Mouse (Mus musculus) neural tube, embryonic 14.5 days (tissue): Measurements from ENCODE around the gene Tbx19. TPM values are rescaled to one million over a fixed set of nuclear protein-coding genes. Genes with fewer than 3 reads are reported as not detected.

Experiments
- ATAC-seq: fragments of 200-750 bp; cut with Nextera tagmentation; 2 replicates; pipeline ENCODE4 v1.8.0; 2017; ENCODE audit warnings: low read depth, mild to moderate bottlenecking, moderate TSS enrichment, moderate library complexity
- H3K27ac ChIP-seq: fragments of 300-500 bp; sonication (generic); 2 replicates; pipeline ENCODE4 v1.5.1; 2014; ENCODE audit warnings: low read depth, mild to moderate bottlenecking, control low read depth, low read length, moderate library complexity, mixed read lengths
- H3K27me3 ChIP-seq: fragments of 300-500 bp; sonication (generic); 2 replicates; pipeline ENCODE4 v1.6.1; 2014; ENCODE audit warnings: low read length; ENCODE audit not compliant: control insufficient read depth, insufficient read depth
- H3K36me3 ChIP-seq: fragments of 300-500 bp; sonication (generic); 2 replicates; pipeline ENCODE4 v1.6.1; 2014; ENCODE audit warnings: low read length, mixed read lengths; ENCODE audit not compliant: control insufficient read depth, insufficient read depth
- H3K4me1 ChIP-seq: fragments of 300-500 bp; sonication (generic); 2 replicates; pipeline ENCODE4 v1.6.1; 2014; ENCODE audit warnings: low read length; ENCODE audit not compliant: control insufficient read depth, insufficient read depth
- H3K4me2 ChIP-seq: fragments of 300-500 bp; sonication (generic); 2 replicates; pipeline ENCODE4 v1.6.1; 2014; ENCODE audit warnings: mild to moderate bottlenecking, low read depth, low read length, control low read depth
- H3K4me3 ChIP-seq: fragments of 300-500 bp; sonication (generic); 2 replicates; pipeline ENCODE4 v1.5.1; 2014; ENCODE audit warnings: low read depth, low read length, control low read depth, mixed read lengths
- H3K9ac ChIP-seq: fragments of 300-500 bp; sonication (generic); replicated peaks from 2 replicates; pipeline ENCODE4 v1.6.1; 2014; ENCODE audit warnings: low read depth, mild to moderate bottlenecking, control low read depth, low read length, mixed read lengths
- H3K9me3 ChIP-seq: fragments of 300-500 bp; sonication (generic); 2 replicates; pipeline ENCODE4 v1.6.1; 2016; ENCODE audit warnings: low read length; ENCODE audit not compliant: control insufficient read depth
- WGBS: fragments of 180-500 bp; shearing (Covaris S2); extraction: QIAGEN DNeasy Blood & Tissue Kit; methylation state at CpG from one replicate; pipeline ENCODE4 v1.1.7; 2014; 5-methylcytosine and 5-hydroxymethylcytosine counted together
- polyA plus RNA-seq: library from polyadenylated mRNA; unstranded; fragments of >200 nt; fragmentation: Nextera tagmentation; extraction: Ambion mirVana; gene quantifications from 2 replicates; pipeline ENCODE4 v1.2.1, GENCODE M21; 2014

The Tbx19 gene
- polyA plus RNA-seq, 1 experiment from 2014 or later = not detected

DNA sequence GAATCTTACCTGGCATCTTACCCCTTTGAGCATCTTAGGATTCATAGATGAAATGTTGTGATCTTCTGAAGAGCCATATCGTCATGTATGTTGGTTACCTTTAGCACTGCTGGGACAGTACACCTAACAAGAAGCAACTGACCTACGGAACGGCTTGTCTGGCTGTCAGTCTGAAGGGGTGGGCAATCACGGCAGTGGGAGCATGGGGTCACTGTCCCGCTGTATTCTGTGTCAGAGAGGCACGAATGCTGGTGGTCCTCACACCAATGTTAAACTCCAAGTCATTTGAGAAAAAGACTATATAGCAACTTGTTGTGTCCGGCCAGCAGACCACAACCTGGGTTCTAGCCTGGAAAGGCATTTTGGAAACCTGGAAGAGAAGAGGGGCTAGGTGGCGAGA, 10.7 kb upstream of the Tbx19 start:
- H3K27me3 ChIP-seq = no peaks in the 10 kb centered on the region
- H3K9me3 ChIP-seq = no peaks in the 10 kb centered on the region

GRCm38 (mm10) chr1:165170157-165170556, 9.6 kb upstream of the Tbx19 start:
- H3K4me2 ChIP-seq = no peak overlapping the region
- H3K4me1 ChIP-seq = no peaks in the 10 kb centered on the region
- no peak overlapping the region for H3K27ac ChIP-seq
- H3K36me3 ChIP-seq = no peaks in the 10 kb centered on the region
- no peak for ATAC-seq
- H3K9ac ChIP-seq = no peak overlapping the region
- WGBS = 63% methylated on average over 5 of the region's 5 CpGs
- H3K9me3 ChIP-seq = no peaks in the 10 kb centered on the region
- H3K4me3 ChIP-seq = no peak overlapping the region
- H3K27me3 ChIP-seq = no peaks in the 10 kb centered on the region

More for the DNA sequence above, 10.7 kb upstream of the Tbx19 start:
- no peak for ATAC-seq
- H3K27ac ChIP-seq = no peak overlapping the region
- no peaks in the 10 kb centered on the region for H3K36me3 ChIP-seq
- no peak overlapping the region for H3K4me3 ChIP-seq
- H3K4me1 ChIP-seq = no peaks in the 10 kb centered on the region
- H3K9ac ChIP-seq = no peak overlapping the region
- H3K4me2 ChIP-seq = no peak overlapping the region
- WGBS = 89% methylated on average over 7 of the region's 8 CpGs

GRCm38 (mm10) chr1:165169462-165169861, 8.9 kb upstream of the Tbx19 start:
- no peak overlapping the region for H3K27ac ChIP-seq
- no peak overlapping the region for H3K9ac ChIP-seq
- no peaks in the 10 kb centered on the region for H3K9me3 ChIP-seq
- H3K4me1 ChIP-seq = no peaks in the 10 kb centered on the region
- no peak for ATAC-seq
- no peak overlapping the region for H3K4me2 ChIP-seq
- no peaks in the 10 kb centered on the region for H3K27me3 ChIP-seq
- WGBS = 69% methylated on average over 3 of the region's 3 CpGs
- no peaks in the 10 kb centered on the region for H3K36me3 ChIP-seq
- no peak overlapping the region for H3K4me3 ChIP-seq

- H3K9me3 ChIP-seq = no peaks in the 10 kb centered on the region
- H3K9ac ChIP-seq = no peak overlapping the region
- no peak overlapping the region for H3K4me2 ChIP-seq
- no peaks in the 10 kb centered on the region for H3K4me1 ChIP-seq
- ATAC-seq = no peak
- no peak overlapping the region for H3K4me3 ChIP-seq
- H3K27ac ChIP-seq = no peak overlapping the region
- no peaks in the 10 kb centered on the region for H3K36me3 ChIP-seq
- no peaks in the 10 kb centered on the region for H3K27me3 ChIP-seq
- WGBS = 90% methylated on average over 6 of the region's 6 CpGs
These were observed 4.3 kb upstream of the Tbx19 start for GRCm38 (mm10) chr1:165164920-165165319.

GRCm38 (mm10) chr1:165158841-165159240, 1.7 kb downstream of the Tbx19 start:
- H3K9me3 ChIP-seq = no peaks in the 10 kb centered on the region
- no peaks in the 10 kb centered on the region for H3K27me3 ChIP-seq
- H3K36me3 ChIP-seq = no peaks in the 10 kb centered on the region
- H3K4me3 ChIP-seq = no peak overlapping the region
- WGBS = 80% methylated on average over 10 of the region's 10 CpGs
- no peak overlapping the region for H3K4me2 ChIP-seq
- no peak for ATAC-seq
- H3K27ac ChIP-seq = no peak overlapping the region
- H3K9ac ChIP-seq = no peak overlapping the region
- no peaks in the 10 kb centered on the region for H3K4me1 ChIP-seq

- Histone ChIP-seq H3K36me3 (no peaks in the 10 kb centered on the region), H3K4me2 (no peak overlapping the region), H3K27me3 (no peaks in the 10 kb centered on the region), H3K4me3 (no peak overlapping the region), H3K9me3 (no peaks in the 10 kb centered on the region), H3K27ac (no peak overlapping the region), H3K4me1 (no peaks in the 10 kb centered on the region), H3K9ac (no peak overlapping the region)
- no peak for ATAC-seq
- 87% methylated on average over 4 of the region's 4 CpGs for WGBS
These were observed 6.4 kb downstream of the Tbx19 start for GRCm38 (mm10) chr1:165154162-165154561.

- no peak overlapping the region for H3K4me3 ChIP-seq
- no peak overlapping the region for H3K27ac ChIP-seq
- H3K36me3 ChIP-seq = no peaks in the 10 kb centered on the region
- H3K4me1 ChIP-seq = no peaks in the 10 kb centered on the region
- H3K9ac ChIP-seq = no peak overlapping the region
- H3K4me2 ChIP-seq = no peak overlapping the region
- no peaks in the 10 kb centered on the region for H3K9me3 ChIP-seq
- no peak for ATAC-seq
- no peaks in the 10 kb centered on the region for H3K27me3 ChIP-seq
- 65% methylated on average over 8 of the region's 8 CpGs for WGBS
These were observed 9.4 kb downstream of the Tbx19 start for GRCm38 (mm10) chr1:165151216-165151615.

- Histone ChIP-seq H3K36me3 (no peaks in the 10 kb centered on the region), H3K4me3 (no peak overlapping the region), H3K4me2 (no peak overlapping the region), H3K9ac (no peak overlapping the region), H3K27ac (no peak overlapping the region), H3K27me3 (no peaks in the 10 kb centered on the region), H3K4me1 (no peaks in the 10 kb centered on the region), H3K9me3 (no peaks in the 10 kb centered on the region)
- 89% methylated on average over 12 of the region's 12 CpGs for WGBS
- no peak for ATAC-seq
These were observed 18.1 kb downstream of the Tbx19 start for GRCm38 (mm10) chr1:165142343-165142916.

DNA sequence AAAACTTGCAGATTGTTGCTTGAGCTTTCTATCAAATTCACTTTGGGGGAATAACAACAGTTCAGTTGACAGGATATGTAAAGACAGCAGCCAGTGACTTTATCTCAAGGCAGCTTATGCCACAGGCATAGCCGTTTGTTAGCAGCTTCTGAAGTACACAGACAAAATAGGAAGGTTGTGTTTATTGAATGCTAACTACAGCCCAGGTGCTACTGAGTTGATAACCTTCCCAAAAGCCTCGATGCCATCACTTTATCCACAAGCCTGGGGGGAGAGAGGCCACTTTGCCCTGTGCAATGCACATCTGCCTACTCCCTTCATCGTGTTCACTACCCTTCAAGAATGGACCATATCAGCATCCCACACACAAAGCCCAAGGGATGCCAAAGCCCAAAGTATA, 20.3 kb downstream of the Tbx19 start:
- WGBS = 80% methylated on average over 3 of the region's 3 CpGs
- Histone ChIP-seq H3K4me2 (no peak overlapping the region), H3K27me3 (no peaks in the 10 kb centered on the region), H3K36me3 (no peaks in the 10 kb centered on the region), H3K4me3 (no peak overlapping the region), H3K4me1 (no peaks in the 10 kb centered on the region), H3K9me3 (no peaks in the 10 kb centered on the region), H3K9ac (no peak overlapping the region), H3K27ac (no peak overlapping the region)
- ATAC-seq = no peak
